Mouse (Mus musculus): ENCODE results near the gene Ifna5. TPM values are rescaled to one million over a fixed set of nuclear protein-coding genes. Genes with fewer than 3 reads are reported as not detected.

Ifna5 gene
- total and polyA plus RNA-seq, 2 experiments from 2014 or later: not detected

GRCm38 (mm10) chr4:88880101-88880500, 44.8 kb downstream of the Ifna5 start, which contains the start of gene Ifne:
Gene Ifne (minus strand): TSS chr4:88880201.
- Histone ChIP-seq H3K27ac (ENCODE audit: low read depth, low read length) (no peak within 1 kb of the TSS), H3K9ac (replicated peaks; ENCODE audit: low read length, poor library complexity, severe bottlenecking) (no peak within 1 kb of the TSS), H3K4me2 (ENCODE audit: low read depth, low read length, poor library complexity, severe bottlenecking) (no peak within 1 kb of the TSS), H3K4me1 (ENCODE audit: insufficient read depth, low read length) (no peaks in the 10 kb centered on the region), H3K36me3 (ENCODE audit: insufficient read depth, low read length) (no peaks in the 10 kb centered on the region), H3K27me3 (ENCODE audit: insufficient read depth, low read length) (no peaks in the 10 kb centered on the region), H3K9me3 (ENCODE audit: low read length) (no peaks in the 10 kb centered on the region), H3K4me3 (ENCODE audit: low read depth, low read length) (no peak within 1 kb of the TSS)
- DNase-seq (ENCODE audit: low spot score): no peak
- no peak for TF ChIP-seq CTCF (IDR thresholded peaks at IDR 0.05)
- WGBS: 89% methylated on average over 8 of the region's 8 CpGs
- ATAC-seq (ENCODE audit: low FRiP score): no peak

Other genes starting within 250 kb of the Ifna5 start
- gene Ifna9, start 243.1 kb upstream of the Ifna5 start, total RNA-seq (2014; rRNA removed): not detected in 2 replicates
- not detected in 2 replicates for gene Ifna9, start 243.1 kb upstream of the Ifna5 start, polyA plus RNA-seq (2015; fragmentation: Nextera tagmentation; extraction: Ambion mirVana)
- gene Ifna12, start 232.1 kb upstream of the Ifna5 start, total RNA-seq (2014; rRNA removed): not detected in 2 replicates
- gene Ifna12, start 232.1 kb upstream of the Ifna5 start, polyA plus RNA-seq (2015; fragmentation: Nextera tagmentation; extraction: Ambion mirVana): not detected in 2 replicates
- gene C87499, start 201.1 kb upstream of the Ifna5 start, total RNA-seq (2014; rRNA removed): not detected in 2 replicates
- gene C87499, start 201.1 kb upstream of the Ifna5 start, polyA plus RNA-seq (2015; fragmentation: Nextera tagmentation; extraction: Ambion mirVana): not detected in 2 replicates
- gene Ifna13, start 191.1 kb upstream of the Ifna5 start, total RNA-seq (2014; rRNA removed): not detected in 2 replicates
- gene Ifna13, start 191.1 kb upstream of the Ifna5 start, polyA plus RNA-seq (2015; fragmentation: Nextera tagmentation; extraction: Ambion mirVana): not detected in 2 replicates
- gene Ifna16, start 158.6 kb upstream of the Ifna5 start, total RNA-seq (2014; rRNA removed): not detected in 2 replicates
- not detected in 2 replicates for gene Ifna16, start 158.6 kb upstream of the Ifna5 start, polyA plus RNA-seq (2015; fragmentation: Nextera tagmentation; extraction: Ambion mirVana)
- gene Ifna2, start 151.6 kb upstream of the Ifna5 start, total RNA-seq (2014; rRNA removed): not detected in 2 replicates
- gene Ifna2, start 151.6 kb upstream of the Ifna5 start, polyA plus RNA-seq (2015; fragmentation: Nextera tagmentation; extraction: Ambion mirVana): not detected in 2 replicates
- gene Ifnab, start 144.2 kb upstream of the Ifna5 start, total RNA-seq (2014; rRNA removed): not detected in 2 replicates
- gene Ifnab, start 144.2 kb upstream of the Ifna5 start, polyA plus RNA-seq (2015; fragmentation: Nextera tagmentation; extraction: Ambion mirVana): not detected in 2 replicates
- gene Gm26566, start 113.7 kb upstream of the Ifna5 start, total RNA-seq (2014; rRNA removed): 0.71 TPM in 1 of 2 replicates, not detected in the other
- 0.49 and 1.3 TPM in 2 replicates for gene Gm26566, start 113.7 kb upstream of the Ifna5 start, polyA plus RNA-seq (2015; fragmentation: Nextera tagmentation; extraction: Ambion mirVana)
- gene Klhl9, start 113.1 kb upstream of the Ifna5 start, total RNA-seq (2014; rRNA removed): 148 and 172 TPM in 2 replicates
- gene Klhl9, start 113.1 kb upstream of the Ifna5 start, polyA plus RNA-seq (2015; fragmentation: Nextera tagmentation; extraction: Ambion mirVana): 77.6 and 82.5 TPM in 2 replicates
- not detected in 2 replicates for gene Gm13271, start 80.7 kb upstream of the Ifna5 start, total RNA-seq (2014; rRNA removed)
- gene Gm13271, start 80.7 kb upstream of the Ifna5 start, polyA plus RNA-seq (2015; fragmentation: Nextera tagmentation; extraction: Ambion mirVana): not detected in 2 replicates
- gene Gm13283, start 75.4 kb upstream of the Ifna5 start, total RNA-seq (2014; rRNA removed): not detected in 2 replicates
- gene Gm13283, start 75.4 kb upstream of the Ifna5 start, polyA plus RNA-seq (2015; fragmentation: Nextera tagmentation; extraction: Ambion mirVana): not detected in 2 replicates
- not detected in 2 replicates for gene Gm13290, start 61.7 kb upstream of the Ifna5 start, total RNA-seq (2014; rRNA removed)
- not detected in 2 replicates for gene Gm13290, start 61.7 kb upstream of the Ifna5 start, polyA plus RNA-seq (2015; fragmentation: Nextera tagmentation; extraction: Ambion mirVana)
- not detected in 2 replicates for gene Gm13289, start 58.6 kb upstream of the Ifna5 start, total RNA-seq (2014; rRNA removed)
- gene Gm13289, start 58.6 kb upstream of the Ifna5 start, polyA plus RNA-seq (2015; fragmentation: Nextera tagmentation; extraction: Ambion mirVana): not detected in 2 replicates
- gene Gm13272, start 55.7 kb upstream of the Ifna5 start, total RNA-seq (2014; rRNA removed): not detected in 2 replicates
- gene Gm13272, start 55.7 kb upstream of the Ifna5 start, polyA plus RNA-seq (2015; fragmentation: Nextera tagmentation; extraction: Ambion mirVana): not detected in 2 replicates
- gene Ifnz, start 53.4 kb upstream of the Ifna5 start, total RNA-seq (2014; rRNA removed): not detected in 2 replicates
- not detected in 2 replicates for gene Ifnz, start 53.4 kb upstream of the Ifna5 start, polyA plus RNA-seq (2015; fragmentation: Nextera tagmentation; extraction: Ambion mirVana)
- not detected in 2 replicates for gene Gm13276, start 49.8 kb upstream of the Ifna5 start, total RNA-seq (2014; rRNA removed)
- gene Gm13276, start 49.8 kb upstream of the Ifna5 start, polyA plus RNA-seq (2015; fragmentation: Nextera tagmentation; extraction: Ambion mirVana): not detected in 2 replicates
- gene Gm13277, start 46.9 kb upstream of the Ifna5 start, total RNA-seq (2014; rRNA removed): not detected in 2 replicates
- gene Gm13277, start 46.9 kb upstream of the Ifna5 start, polyA plus RNA-seq (2015; fragmentation: Nextera tagmentation; extraction: Ambion mirVana): not detected in 2 replicates
- not detected in 2 replicates for gene Gm13278, start 44.0 kb upstream of the Ifna5 start, total RNA-seq (2014; rRNA removed)
- gene Gm13278, start 44.0 kb upstream of the Ifna5 start, polyA plus RNA-seq (2015; fragmentation: Nextera tagmentation; extraction: Ambion mirVana): not detected in 2 replicates
- gene Gm13275, start 41.0 kb upstream of the Ifna5 start, total RNA-seq (2014; rRNA removed): not detected in 2 replicates
- gene Gm13275, start 41.0 kb upstream of the Ifna5 start, polyA plus RNA-seq (2015; fragmentation: Nextera tagmentation; extraction: Ambion mirVana): not detected in 2 replicates
- not detected in 2 replicates for gene Gm13279, start 38.1 kb upstream of the Ifna5 start, total RNA-seq (2014; rRNA removed)
- not detected in 2 replicates for gene Gm13279, start 38.1 kb upstream of the Ifna5 start, polyA plus RNA-seq (2015; fragmentation: Nextera tagmentation; extraction: Ambion mirVana)
- not detected in 2 replicates for gene Gm13285, start 35.9 kb upstream of the Ifna5 start, total RNA-seq (2014; rRNA removed)
- gene Gm13285, start 35.9 kb upstream of the Ifna5 start, polyA plus RNA-seq (2015; fragmentation: Nextera tagmentation; extraction: Ambion mirVana): not detected in 2 replicates
- gene Gm13287, start 32.3 kb upstream of the Ifna5 start, total RNA-seq (2014; rRNA removed): not detected in 2 replicates
- not detected in 2 replicates for gene Gm13287, start 32.3 kb upstream of the Ifna5 start, polyA plus RNA-seq (2015; fragmentation: Nextera tagmentation; extraction: Ambion mirVana)
- not detected in 2 replicates for gene Gm13288, start 30.0 kb upstream of the Ifna5 start, total RNA-seq (2014; rRNA removed)
- not detected in 2 replicates for gene Gm13288, start 30.0 kb upstream of the Ifna5 start, polyA plus RNA-seq (2015; fragmentation: Nextera tagmentation; extraction: Ambion mirVana)
- gene Ifna7, start 19.3 kb upstream of the Ifna5 start, total RNA-seq (2014; rRNA removed): not detected in 2 replicates
- gene Ifna7, start 19.3 kb upstream of the Ifna5 start, polyA plus RNA-seq (2015; fragmentation: Nextera tagmentation; extraction: Ambion mirVana): not detected in 2 replicates
- gene Ifna11, start 15.6 kb upstream of the Ifna5 start, total RNA-seq (2014; rRNA removed): not detected in 2 replicates
- not detected in 2 replicates for gene Ifna11, start 15.6 kb upstream of the Ifna5 start, polyA plus RNA-seq (2015; fragmentation: Nextera tagmentation; extraction: Ambion mirVana)
- gene Ifna6, start 8.1 kb upstream of the Ifna5 start, total RNA-seq (2014; rRNA removed): not detected in 2 replicates
- not detected in 2 replicates for gene Ifna6, start 8.1 kb upstream of the Ifna5 start, polyA plus RNA-seq (2015; fragmentation: Nextera tagmentation; extraction: Ambion mirVana)
- gene Ifna4, start 6.3 kb downstream of the Ifna5 start, total RNA-seq (2014; rRNA removed): not detected in 2 replicates
- gene Ifna4, start 6.3 kb downstream of the Ifna5 start, polyA plus RNA-seq (2015; fragmentation: Nextera tagmentation; extraction: Ambion mirVana): not detected in 2 replicates
- not detected in 2 replicates for gene Ifna1, start 14.6 kb downstream of the Ifna5 start, total RNA-seq (2014; rRNA removed)
- gene Ifna1, start 14.6 kb downstream of the Ifna5 start, polyA plus RNA-seq (2015; fragmentation: Nextera tagmentation; extraction: Ambion mirVana): not detected in 2 replicates
- not detected in 2 replicates for gene Ifne, start 44.7 kb downstream of the Ifna5 start, total RNA-seq (2014; rRNA removed)
- not detected in 2 replicates for gene Ifne, start 44.7 kb downstream of the Ifna5 start, polyA plus RNA-seq (2015; fragmentation: Nextera tagmentation; extraction: Ambion mirVana)

Data from midbrain, postnatal 0 days (tissue).